Mouse (Mus musculus): ENCODE data around the gene Mfng. TPM values are rescaled to one million over a fixed set of nuclear protein-coding genes. Genes with fewer than 3 reads are reported as not detected.

Mfng gene
- total RNA-seq, 2 experiments from 2014 or later = 7.9 to 9.5 TPM

GRCm38 (mm10) chr15:78787287-78787856, 14.1 kb upstream of the Mfng start:
- no peak for DNase-seq

- DNase-seq = no peak
Observed at GRCm38 (mm10) chr15:78786411-78786818, 13.1 kb upstream of the Mfng start.

GRCm38 (mm10) chr15:78785961-78786360, 12.7 kb upstream of the Mfng start:
- DNase-seq = peak; percentile 68

GRCm38 (mm10) chr15:78785258-78785657, 12.0 kb upstream of the Mfng start:
- no peak for DNase-seq

GRCm38 (mm10) chr15:78784520-78784919, 11.2 kb upstream of the Mfng start:
- no peak for DNase-seq

- no peak for DNase-seq
Observed at GRCm38 (mm10) chr15:78782348-78783103, 9.3 kb upstream of the Mfng start.

- no peak for DNase-seq
Observed at GRCm38 (mm10) chr15:78780908-78781307, 7.6 kb upstream of the Mfng start.

GRCm38 (mm10) chr15:78780359-78780758, 7.1 kb upstream of the Mfng start:
- DNase-seq = no peak

- DNase-seq = no peak
Observed at GRCm38 (mm10) chr15:78779690-78780089, 6.4 kb upstream of the Mfng start.

- DNase-seq = no peak
Observed at GRCm38 (mm10) chr15:78779253-78779652, 6.0 kb upstream of the Mfng start.

GRCm38 (mm10) chr15:78778077-78778870, 5.0 kb upstream of the Mfng start:
- DNase-seq = peak; percentile 90

- no peak for DNase-seq
Observed at GRCm38 (mm10) chr15:78772856-78773255, 419 bp downstream of the Mfng start.

GRCm38 (mm10) chr15:78772368-78772763, 909 bp downstream of the Mfng start:
- no peak for DNase-seq

GRCm38 (mm10) chr15:78771531-78772367, 1.5 kb downstream of the Mfng start:
- no peak for DNase-seq

- DNase-seq = no peak
Observed at GRCm38 (mm10) chr15:78770983-78771355, 2.3 kb downstream of the Mfng start.

- DNase-seq = no peak
Observed at GRCm38 (mm10) chr15:78770234-78770982, 2.9 kb downstream of the Mfng start.

- DNase-seq = no peak
Observed at GRCm38 (mm10) chr15:78769064-78769463, 4.2 kb downstream of the Mfng start.

GRCm38 (mm10) chr15:78763704-78764103, 9.6 kb downstream of the Mfng start:
- DNase-seq = no peak

- no peak for DNase-seq
Observed at GRCm38 (mm10) chr15:78763210-78763609, 10.1 kb downstream of the Mfng start.

- DNase-seq = no peak
Observed at GRCm38 (mm10) chr15:78761112-78761511, 12.2 kb downstream of the Mfng start.

GRCm38 (mm10) chr15:78758132-78758531, 15.1 kb downstream of the Mfng start:
- no peak for DNase-seq
